Mouse (Mus musculus) cerebellum, adult 2 months (tissue): ENCODE measurements at regions not wholly inside any gene's neighbourhood (a gene's known extent, or its start where the extent isn't known, plus 50 kb on each side); places are given as distances from the start of the nearest gene placed in this dataset.

ENCODE experiments used
- DNase-seq, 2 experiments: peaks; one replicate each; pipeline ENCODE4 v3.0.0; 2021
- H3K27ac ChIP-seq: fragments of 200-500 bp; 2 replicates; pipeline ENCODE4 v1.5.1; 2012; ENCODE audit warnings: low read length, control low read depth, inconsistent platforms; ENCODE audit not compliant: insufficient read depth
- H3K27me3 ChIP-seq: fragments of 200-500 bp; 2 replicates; pipeline ENCODE4 v1.6.1; 2012; ENCODE audit warnings: inconsistent platforms, mild to moderate bottlenecking, low read length, moderate library complexity; ENCODE audit not compliant: control insufficient read depth, insufficient read depth
- H3K4me1 ChIP-seq: fragments of 200-500 bp; 2 replicates; pipeline ENCODE4 v1.6.1; 2011; ENCODE audit warnings: low read length; ENCODE audit not compliant: control insufficient read depth, insufficient read depth
- H3K4me3 ChIP-seq: fragments of 200-500 bp; replicated peaks from 2 replicates; pipeline ENCODE3; 2011; ENCODE audit warnings: mild to moderate bottlenecking, low read depth, low read length, control low read depth; ENCODE audit not compliant: insufficient read depth
- CTCF ChIP-seq: fragments of 200-500 bp; IDR thresholded peaks from 2 replicates; pipeline ENCODE4 v1.5.1; 2011; ENCODE audit warnings: low read depth, mild to moderate bottlenecking, control low read depth, low read length, moderate library complexity, borderline replicate concordance; ENCODE audit not compliant: insufficient read depth
- POLR2A ChIP-seq: fragments of 200-500 bp; IDR thresholded peaks from 2 replicates; pipeline ENCODE4 v1.6.1; 2011; ENCODE audit warnings: low read length, control low read depth, borderline replicate concordance; ENCODE audit not compliant: insufficient read depth
- WGBS: fragments of 180-500 bp; shearing (Covaris S2); methylation state at CpG from one replicate; pipeline ENCODE4 v1.1.7; 2018; 5-methylcytosine and 5-hydroxymethylcytosine counted together

- no peak overlapping the region for H3K4me3 ChIP-seq
- 80% methylated on average over 12 of the region's 12 CpGs for WGBS
- H3K27ac ChIP-seq = no peak overlapping the region
- TF ChIP-seq CTCF = no peak
- TF ChIP-seq POLR2A = no peak
- no peaks in the 10 kb centered on the region; the same call in 1 of the 2 replicates for H3K27me3 ChIP-seq
- DNase-seq = no peak
- H3K4me1 ChIP-seq = no peaks in the 10 kb centered on the region
Measured at GRCm38 (mm10) chr3:107818616-107819495, 58.2 kb upstream of the Eps8l3 start.

GRCm38 (mm10) chr3:107816031-107816430 is 55.8 kb upstream of the Csf1 start:
- H3K4me3 ChIP-seq = no peak overlapping the region
- no peak for DNase-seq
- WGBS = 44% methylated on average over 3 of the region's 3 CpGs
- H3K27ac ChIP-seq = no peak overlapping the region
- H3K4me1 ChIP-seq = no peaks in the 10 kb centered on the region
- no peak for TF ChIP-seq POLR2A
- no peak for TF ChIP-seq CTCF
- H3K27me3 ChIP-seq = no peaks in the 10 kb centered on the region; the same call in 1 of the 2 replicates

- H3K4me1 ChIP-seq = no peaks in the 10 kb centered on the region
- no peaks in the 10 kb centered on the region for H3K27me3 ChIP-seq
- no peak overlapping the region for H3K4me3 ChIP-seq
- TF ChIP-seq CTCF = no peak
- no peak for TF ChIP-seq POLR2A
- 70% methylated on average over 5 of the region's 5 CpGs for WGBS
- DNase-seq = no peak
- H3K27ac ChIP-seq = no peak overlapping the region
Measured at GRCm38 (mm10) chr3:107814280-107814679, 54.0 kb upstream of the Csf1 start.

- H3K4me3 ChIP-seq = no peak overlapping the region
- TF ChIP-seq CTCF = no peak
- no peak for TF ChIP-seq POLR2A
- WGBS = 85% methylated on average over 4 of the region's 4 CpGs
Measured at GRCm38 (mm10) chr3:107812885-107813284, 52.6 kb upstream of the Csf1 start.

GRCm38 (mm10) chr3:107812341-107812740 is 52.1 kb upstream of the Csf1 start:
- no peak for DNase-seq
- Histone ChIP-seq H3K4me3 (no peak overlapping the region), H3K27ac (no peak overlapping the region), H3K4me1 (no peaks in the 10 kb centered on the region; the same call in 1 of the 2 replicates), H3K27me3 (no peaks in the 10 kb centered on the region)
- TF ChIP-seq POLR2A (no peak), CTCF (no peak)
- 95% methylated on average over 4 of the region's 4 CpGs for WGBS

More at GRCm38 (mm10) chr3:107812885-107813284, 52.6 kb upstream of the Csf1 start:
- H3K27me3 ChIP-seq = no peaks in the 10 kb centered on the region
- no peaks in the 10 kb centered on the region; the same call in 1 of the 2 replicates for H3K4me1 ChIP-seq
- no peak overlapping the region for H3K27ac ChIP-seq
- DNase-seq = no peak

GRCm38 (mm10) chr3:107810452-107811050 is 50.3 kb upstream of the Csf1 start:
- Histone ChIP-seq H3K27ac (no peak overlapping the region), H3K27me3 (no peaks in the 10 kb centered on the region), H3K4me3 (no peak overlapping the region), H3K4me1 (no peaks in the 10 kb centered on the region; the same call in 1 of the 2 replicates)
- DNase-seq = no peak
- WGBS = 83% methylated on average over 9 of the region's 9 CpGs
- no peak for TF ChIP-seq CTCF
- TF ChIP-seq POLR2A = no peak
